Mouse (Mus musculus): Measurements from ENCODE around the gene Gemin8. TPM values are rescaled to one million over a fixed set of nuclear protein-coding genes. Genes with fewer than 3 reads are reported as not detected.

Gemin8 gene
- polyA plus RNA-seq (2017; shearing (Covaris generic)): 6.1 TPM

GRCm38 (mm10) chrX:166169892-166170799 lies at the start of gene Gemin8:
Gemin8 (plus strand) TSS chrX:166170454.

GRCm38 (mm10) chrX:166238831-166239460 lies 68.7 kb downstream of the Gemin8 start, which contains the start of gene Gpm6b:
Gpm6b (plus strand) TSS chrX:166238911.

Other genes starting within 250 kb of the Gemin8 start
- 8.7 TPM for gene Gpm6b, start 68.5 kb downstream of the Gemin8 start, polyA plus RNA-seq (2017; shearing (Covaris generic))

All from effector memory CD4-positive, alpha-beta T cell, adult 7 months (primary cell).